Mouse (Mus musculus) Patski (cell line): ENCODE results near the gene Gm5150. TPM values are rescaled to one million over a fixed set of nuclear protein-coding genes. Genes with fewer than 3 reads are reported as not detected.

Experiments
- ATAC-seq: fragments of 100-300 bp; one replicate; pipeline ENCODE4 v1.8.0; 2021
- CTCF ChIA-PET: fragments of 350-600 bp; sonication (Branson Sonifier 250); formaldehyde crosslinking; loops from one replicate; lab custom pipeline; 2022; ENCODE audit warnings: inconsistent platforms; lab: Charles Lee
- POLR2A ChIA-PET: fragments of 350-600 bp; sonication (Branson Sonifier 250); formaldehyde crosslinking; loops from one replicate; lab custom pipeline; 2022; ENCODE audit warnings: antibody characterized with exemption, inconsistent platforms; lab: Charles Lee
- DNase-seq: peaks from one replicate; pipeline ENCODE4 v3.0.0-alpha.2; 2011; ENCODE audit warnings: low read depth, low spot score
- H3K27me3 ChIP-seq: fragments of 371-371 bp; one replicate; pipeline ENCODE4 v1.5.1; 2021
- CTCF ChIP-seq: fragments of 100-300 bp; IDR thresholded peaks from one replicate; pipeline ENCODE4 v1.5.1; 2021
- in situ Hi-C: fragments of 300-500 bp; cut with MboI; formaldehyde crosslinking; loops from 3 replicates; pipeline ENCODE4 v1.11.1; 2018; ENCODE audit warnings: low pct_unique_long_range_greater_than_20kb, mixed read lengths
- polyA plus RNA-seq: library from polyadenylated mRNA; unstranded; gene quantifications from one replicate; pipeline ENCODE4 v1.2.3, GENCODE M21; 2021

Gm5150 gene
- polyA plus RNA-seq, 1 experiment from 2014 or later = not detected

DNA sequence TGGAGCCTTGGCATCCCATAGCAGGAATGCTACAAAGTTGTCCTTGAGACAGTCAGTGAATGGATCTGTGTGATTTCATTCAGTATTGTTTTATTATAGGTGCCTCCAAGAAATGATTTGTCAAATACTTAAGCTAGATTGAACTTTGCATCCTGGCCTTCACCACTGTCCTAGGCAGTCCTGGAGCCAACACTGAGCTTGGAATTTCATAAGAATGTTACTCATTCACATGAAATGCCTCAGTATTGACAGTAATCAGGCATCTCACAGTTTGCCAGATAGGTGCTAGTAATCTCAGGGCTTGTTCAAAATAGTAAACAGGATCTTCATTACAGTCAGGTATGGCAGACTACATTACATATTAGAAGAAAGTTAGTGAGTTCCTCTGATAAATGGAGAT lies 49.3 kb downstream of the Gm5150 start:
- no peak for TF ChIP-seq CTCF
- no peaks in the 10 kb centered on the region for H3K27me3 ChIP-seq
- no peak for DNase-seq
- ChIA-PET POLR2A (no interaction called here), CTCF (no interaction called here)
- in situ Hi-C loops = no loop called here
- ATAC-seq = no peak

Other genes starting within 250 kb of the Gm5150 start
- not detected for gene Sirpb1c, start 157.9 kb downstream of the Gm5150 start, polyA plus RNA-seq